Mouse (Mus musculus): Measurements from ENCODE around the gene Crlf3.

DNA sequence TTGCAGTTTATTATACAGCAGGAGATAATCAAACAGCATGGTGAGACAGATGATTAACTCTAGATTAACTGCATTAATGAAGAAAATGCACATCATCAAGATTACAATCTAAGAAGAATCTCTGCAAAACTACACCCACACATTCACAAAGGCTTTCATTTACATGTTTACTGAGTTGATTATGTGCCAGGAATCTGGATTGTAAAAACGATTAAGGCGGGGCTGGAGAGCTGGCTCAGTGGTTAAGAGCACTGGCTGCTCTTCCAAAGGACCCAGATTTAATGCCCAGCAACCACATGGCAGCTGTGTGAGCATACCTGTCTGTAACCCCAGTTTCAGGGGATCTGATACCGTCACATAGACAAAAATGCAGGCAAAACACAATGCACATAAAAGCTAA, 11.0 kb downstream of the Crlf3 start:
- TF ChIP-seq CTCF (IDR thresholded peaks at IDR 0.05; ENCODE audit: control insufficient read depth, insufficient read depth, low read length) (no peak), POLR2A (IDR thresholded peaks at IDR 0.05; ENCODE audit: borderline replicate concordance, control insufficient read depth, low read depth, low read length) (no peak)

Measured in bone marrow, adult 2 months (tissue).